Mouse (Mus musculus) spleen, adult 2 months (tissue): ENCODE data around the gene Morn3. TPM values are rescaled to one million over a fixed set of nuclear protein-coding genes. Genes with fewer than 3 reads are reported as not detected.

Experiments used
- DNase-seq, 2 experiments: peaks; one replicate each; pipeline versions ENCODE4 v3.0.0 to v3.0.0-alpha.2; 2012 to 2021; ENCODE audit warnings: low spot score in 2 of 2, low read depth in 1 of 2
- H3K27ac ChIP-seq: fragments of 200-500 bp; 2 replicates; pipeline ENCODE4 v1.5.1; 2012; ENCODE audit warnings: low read length, inconsistent platforms; ENCODE audit not compliant: insufficient read depth
- H3K27me3 ChIP-seq: fragments of 200-500 bp; 2 replicates; pipeline ENCODE4 v1.6.1; 2012; ENCODE audit warnings: mild to moderate bottlenecking, moderate library complexity, low read length, inconsistent platforms; ENCODE audit not compliant: control insufficient read depth, insufficient read depth
- H3K36me3 ChIP-seq: fragments of 200-500 bp; 2 replicates; pipeline ENCODE4 v1.6.1; 2012; ENCODE audit warnings: mild to moderate bottlenecking, low read length, inconsistent platforms; ENCODE audit not compliant: control insufficient read depth, insufficient read depth
- H3K4me1 ChIP-seq: fragments of 200-500 bp; 2 replicates; pipeline ENCODE4 v1.6.1; 2011; ENCODE audit warnings: inconsistent platforms; ENCODE audit not compliant: control insufficient read depth, insufficient read depth, insufficient read length
- H3K4me3 ChIP-seq: fragments of 200-500 bp; 2 replicates; pipeline ENCODE4 v1.5.1; 2011; ENCODE audit warnings: mild to moderate bottlenecking, inconsistent platforms; ENCODE audit not compliant: insufficient read depth, insufficient read length; ENCODE audit errors: extremely low read depth
- CTCF ChIP-seq: fragments of 200-500 bp; IDR thresholded peaks from 2 replicates; pipeline ENCODE4 v1.5.1; 2011; ENCODE audit warnings: mild to moderate bottlenecking, inconsistent platforms; ENCODE audit not compliant: insufficient read depth, insufficient read length, insufficient replicate concordance; ENCODE audit errors: extremely low read depth
- POLR2A ChIP-seq: fragments of 200-500 bp; IDR thresholded peaks from 2 replicates; pipeline ENCODE4 v1.6.1; 2011; ENCODE audit warnings: low read depth, low read length, inconsistent platforms
- WGBS: fragments of 180-500 bp; shearing (Covaris S2); methylation state at CpG from one replicate; pipeline ENCODE4 v1.1.7; 2018; 5-methylcytosine and 5-hydroxymethylcytosine counted together
- polyA plus RNA-seq: library from polyadenylated mRNA; depleted of rRNA; stranded (reverse); fragments of >200 nt; gene quantifications from 2 replicates; pipeline ENCODE4 v1.2.3, GENCODE M21; 2012; rRNA removed

The Morn3 gene
- polyA plus RNA-seq = not detected in 2 replicates

DNA sequence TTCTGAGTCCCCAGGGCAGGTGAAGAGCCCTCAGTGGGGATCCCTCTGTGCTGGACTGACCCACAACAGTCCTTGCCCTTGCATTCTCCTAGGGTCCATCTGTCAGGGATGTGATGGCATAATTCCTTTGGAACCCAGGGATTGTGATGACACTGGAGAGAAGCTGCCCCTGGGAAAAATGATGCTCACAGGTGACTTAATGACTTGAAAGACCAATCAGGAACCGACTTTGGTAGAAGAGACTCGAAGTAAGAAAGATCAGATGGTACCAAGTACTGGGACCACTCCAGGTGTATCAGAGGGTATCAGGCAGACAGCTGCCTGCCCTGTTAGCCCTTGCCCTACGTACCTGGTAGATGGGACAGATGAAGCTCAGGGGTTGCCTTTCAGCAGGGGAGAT is at the start of gene Morn3:
Gene Morn3, minus strand, starts transcription at position 101 of the 400 bp plus-strand sequence.
- DNase-seq = no peak
- Histone ChIP-seq H3K27ac (no peak within 1 kb of the TSS), H3K4me3 (no peak within 1 kb of the TSS), H3K36me3 (no peaks in the 10 kb centered on the region), H3K27me3 (no peaks in the 10 kb centered on the region), H3K4me1 (peaks cover 3% of the 10 kb centered on the region; the same call in 1 of the 2 replicates)
- 81% methylated on average over 3 of the region's 3 CpGs for WGBS
- no peak for TF ChIP-seq POLR2A
- TF ChIP-seq CTCF = no peak

- no peaks in the 10 kb centered on the region for H3K27me3 ChIP-seq
- whole genome bisulfite sequencing = 91% methylated on average over 8 of the region's 8 CpGs
- no peak for DNase-seq
- TF ChIP-seq CTCF (no peak), POLR2A (no peak)
- H3K36me3 ChIP-seq = no peaks in the 10 kb centered on the region
- no peak overlapping the region for H3K4me3 ChIP-seq
- H3K4me1 ChIP-seq = no peaks in the 10 kb centered on the region
- no peak overlapping the region for H3K27ac ChIP-seq
Measured at GRCm38 (mm10) chr5:123096299-123096698, 49.5 kb upstream of the Morn3 start.

- no peak overlapping the region for H3K4me3 ChIP-seq
- TF ChIP-seq CTCF = no peak
- no peak for TF ChIP-seq POLR2A
- H3K27me3 ChIP-seq = no peaks in the 10 kb centered on the region
- no peak for DNase-seq
- H3K27ac ChIP-seq = peak overlapping the region; percentile 25; the same call in 1 of the 2 replicates
- no peaks in the 10 kb centered on the region for H3K36me3 ChIP-seq
- H3K4me1 ChIP-seq = no peaks in the 10 kb centered on the region
- 82% methylated on average over 25 of the region's 25 CpGs for WGBS
Measured at GRCm38 (mm10) chr5:123094238-123094991, 47.6 kb upstream of the Morn3 start.

DNA sequence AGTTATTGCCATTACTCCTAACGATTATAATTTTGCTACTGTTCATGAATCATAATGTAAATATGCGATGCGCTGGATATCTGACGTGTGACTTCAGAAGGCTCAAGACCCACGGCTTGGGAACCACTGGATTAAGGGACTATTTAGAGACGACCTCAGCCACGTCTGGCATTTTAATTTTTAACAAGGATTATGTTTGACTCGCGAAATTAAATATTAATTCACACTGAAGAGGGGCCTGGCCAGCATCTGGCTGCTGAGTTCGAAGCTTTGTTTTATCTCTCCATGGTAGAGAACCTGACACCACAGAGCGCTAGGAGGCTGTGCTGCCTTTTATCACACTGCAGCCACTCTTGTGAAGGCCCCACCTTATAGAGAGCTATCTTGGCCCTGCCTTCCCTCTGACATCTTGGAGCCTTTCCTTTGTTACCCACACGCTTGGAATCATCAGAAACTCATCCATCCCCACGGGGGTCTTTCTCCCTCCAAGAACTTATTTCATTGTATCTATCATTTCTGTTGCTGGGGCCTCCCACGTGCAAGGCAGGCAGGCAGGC is 46.3 kb upstream of the Morn3 start:
- Histone ChIP-seq H3K27me3 (no peaks in the 10 kb centered on the region), H3K4me3 (no peak overlapping the region), H3K27ac (no peak overlapping the region; the same call in 1 of the 2 replicates), H3K36me3 (no peaks in the 10 kb centered on the region), H3K4me1 (no peaks in the 10 kb centered on the region)
- TF ChIP-seq POLR2A = no peak
- TF ChIP-seq CTCF = no peak
- DNase-seq = no peak
- 88% methylated on average over 14 of the region's 14 CpGs for WGBS

DNA sequence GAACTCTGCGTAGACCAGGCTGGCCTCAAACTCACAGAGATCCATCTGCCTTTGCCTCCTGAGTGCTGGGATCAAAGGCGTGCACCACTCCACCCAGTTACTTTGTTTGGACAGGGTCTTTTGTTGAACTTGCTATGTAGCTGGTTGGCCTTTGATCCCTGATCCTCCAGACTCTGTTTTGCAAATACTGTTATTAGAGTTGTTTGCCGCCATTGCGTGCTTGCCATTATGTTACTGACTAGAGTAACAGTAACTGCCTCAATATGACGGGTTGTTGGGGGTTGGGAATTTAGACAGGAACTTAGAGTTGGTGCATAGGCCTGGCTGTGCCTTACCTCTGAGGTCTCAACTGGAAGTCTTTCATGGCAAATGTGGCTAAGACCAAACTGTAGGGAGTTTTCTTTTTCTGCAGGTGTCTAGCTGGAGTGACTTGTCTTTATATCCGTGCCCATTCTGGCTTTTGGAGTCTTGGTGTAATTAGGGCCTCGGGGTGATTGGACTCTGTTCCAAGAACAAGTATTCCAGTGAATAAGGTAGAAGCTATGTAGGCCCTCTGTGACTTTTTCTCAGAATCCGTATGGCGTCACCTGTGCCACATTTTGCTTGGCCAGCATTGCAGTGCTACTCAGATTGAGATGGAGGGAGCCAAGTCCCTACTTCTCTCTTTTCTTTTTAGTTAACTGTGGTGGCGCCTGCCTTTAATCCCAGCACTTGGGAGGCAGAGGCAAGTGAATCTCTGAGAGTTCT is 43.9 kb upstream of the Morn3 start:
- Histone ChIP-seq H3K4me1 (no peaks in the 10 kb centered on the region), H3K36me3 (no peaks in the 10 kb centered on the region), H3K27ac (no peak overlapping the region), H3K27me3 (no peaks in the 10 kb centered on the region), H3K4me3 (no peak overlapping the region)
- 91% methylated on average over 10 of the region's 10 CpGs for WGBS
- no peak for DNase-seq
- TF ChIP-seq POLR2A (no peak), CTCF (no peak)

DNA sequence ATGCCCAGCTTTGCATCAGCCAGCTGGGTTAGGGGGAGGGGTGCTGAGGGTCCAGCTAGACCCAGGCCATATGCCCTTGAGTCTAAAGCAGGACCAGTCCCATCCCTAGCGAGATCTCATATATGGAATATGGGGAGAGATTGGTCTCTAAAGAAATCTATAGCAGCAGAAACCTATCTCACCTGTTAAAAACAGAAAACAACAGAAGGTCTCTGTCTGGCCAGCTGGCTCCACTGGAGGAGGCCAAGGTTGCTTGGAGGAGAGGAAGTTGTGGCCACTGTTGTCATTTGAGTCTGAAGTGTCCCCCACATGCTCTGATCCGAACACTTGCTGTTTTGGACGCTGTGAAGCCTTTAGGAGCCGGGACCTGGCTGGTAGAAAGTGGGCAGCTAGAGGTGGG is 42.0 kb upstream of the Morn3 start:
- Histone ChIP-seq H3K36me3 (no peaks in the 10 kb centered on the region), H3K27me3 (no peaks in the 10 kb centered on the region), H3K27ac (no peak overlapping the region), H3K4me1 (no peaks in the 10 kb centered on the region), H3K4me3 (no peak overlapping the region)
- WGBS = 86% methylated on average over 4 of the region's 4 CpGs
- TF ChIP-seq CTCF = no peak
- DNase-seq = no peak

DNA sequence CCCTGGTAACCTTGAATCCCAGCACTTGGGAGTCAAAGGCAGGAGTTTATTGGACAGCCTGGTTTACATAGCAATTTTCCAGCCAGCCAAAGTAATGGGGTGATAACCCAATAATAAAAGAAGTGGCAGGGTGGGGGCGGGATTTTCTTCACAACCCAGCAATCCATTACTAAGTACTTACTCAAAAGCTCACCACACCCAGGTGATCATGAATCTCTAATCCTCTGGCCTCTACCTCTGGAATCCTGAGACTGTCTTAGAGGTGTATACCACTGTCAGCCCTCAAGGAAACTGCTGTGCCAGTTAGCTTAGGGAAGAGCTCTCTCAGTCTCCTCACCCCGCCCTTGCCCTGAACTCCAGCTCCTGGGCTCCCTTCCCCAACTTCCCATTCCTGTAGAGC is 39.7 kb upstream of the Morn3 start:
- H3K27me3 ChIP-seq = no peaks in the 10 kb centered on the region
- DNase-seq = no peak
- no peaks in the 10 kb centered on the region for H3K36me3 ChIP-seq
- H3K27ac ChIP-seq = no peak overlapping the region
- no peaks in the 10 kb centered on the region for H3K4me1 ChIP-seq
- no peak for TF ChIP-seq POLR2A
- 93% methylated on average over 2 of the region's 2 CpGs for WGBS
- no peak overlapping the region for H3K4me3 ChIP-seq
